Mouse (Mus musculus): ENCODE data around the gene Rrp9.
"Not testable (repeated sequence)": the region's sequence is repeated elsewhere in the genome, so short reads cannot be mapped to it uniquely, and the experiment has no call there.

Rrp9 gene

GRCm38 (mm10) chr9:106473753-106474105 is 2.0 kb upstream of the Rrp9 start:
- DNase-seq (ENCODE audit: low read depth, low spot score) = no peak

- peak; percentile 86 for DNase-seq (ENCODE audit: low read depth, low spot score)
These were observed 1.3 kb upstream of the Rrp9 start for GRCm38 (mm10) chr9:106474456-106474855.

- DNase-seq (ENCODE audit: low read depth, low spot score) = no peak
These were observed 717 bp upstream of the Rrp9 start for GRCm38 (mm10) chr9:106475046-106475445.

GRCm38 (mm10) chr9:106476002-106476923 is 500 bp downstream of the Rrp9 start:
- DNase-seq (ENCODE audit: low read depth, low spot score) = no peak

- DNase-seq (ENCODE audit: low read depth, low spot score) = peak; percentile 100
These were observed 1.2 kb downstream of the Rrp9 start, which contains the start of gene Parp3 for GRCm38 (mm10) chr9:106476924-106477484. Gene Parp3 (minus strand): TSS chr9:106476949.

GRCm38 (mm10) chr9:106477649-106478048 is 1.9 kb downstream of the Rrp9 start:
- DNase-seq (ENCODE audit: low read depth, low spot score) = no peak

- no peak for DNase-seq (ENCODE audit: low read depth, low spot score)
These were observed 2.3 kb downstream of the Rrp9 start for GRCm38 (mm10) chr9:106478101-106478500.

GRCm38 (mm10) chr9:106480541-106480940 is 4.8 kb downstream of the Rrp9 start:
- no peak for DNase-seq (ENCODE audit: low read depth, low spot score)

GRCm38 (mm10) chr9:106481075-106481474 is 5.3 kb downstream of the Rrp9 start:
- DNase-seq (ENCODE audit: low read depth, low spot score) = no peak

- DNase-seq (ENCODE audit: low read depth, low spot score) = no peak
These were observed 5.9 kb downstream of the Rrp9 start for GRCm38 (mm10) chr9:106481676-106482075.

GRCm38 (mm10) chr9:106482578-106483115 is 6.9 kb downstream of the Rrp9 start:
- DNase-seq (ENCODE audit: low read depth, low spot score) = no peak

- DNase-seq (ENCODE audit: low read depth, low spot score) = no peak
These were observed 7.4 kb downstream of the Rrp9 start for GRCm38 (mm10) chr9:106483136-106483535.

- DNase-seq (ENCODE audit: low read depth, low spot score) = no peak
These were observed 7.8 kb downstream of the Rrp9 start for GRCm38 (mm10) chr9:106483606-106484005.

GRCm38 (mm10) chr9:106485076-106485475 is 9.3 kb downstream of the Rrp9 start:
- DNase-seq (ENCODE audit: low read depth, low spot score) = no peak

GRCm38 (mm10) chr9:106487602-106488001 is 11.8 kb downstream of the Rrp9 start:
- not testable (repeated sequence) for DNase-seq (ENCODE audit: low read depth, low spot score)

GRCm38 (mm10) chr9:106499667-106500066 is 23.9 kb downstream of the Rrp9 start, which contains the start of gene Iqcf1:
Gene Iqcf1 (plus strand): TSS chr9:106499967.
- DNase-seq (ENCODE audit: low read depth, low spot score) = no peak

GRCm38 (mm10) chr9:106501846-106502245 is 26.1 kb downstream of the Rrp9 start:
- DNase-seq (ENCODE audit: low read depth, low spot score) = no peak

- DNase-seq (ENCODE audit: low read depth, low spot score) = no peak
These were observed 28.5 kb downstream of the Rrp9 start for GRCm38 (mm10) chr9:106504246-106504645.

GRCm38 (mm10) chr9:106509356-106509755 is 33.6 kb downstream of the Rrp9 start:
- DNase-seq (ENCODE audit: low read depth, low spot score) = no peak

GRCm38 (mm10) chr9:106512729-106513450 is 37.1 kb downstream of the Rrp9 start:
- DNase-seq (ENCODE audit: low read depth, low spot score) = no peak

GRCm38 (mm10) chr9:106513566-106513965 is 37.8 kb downstream of the Rrp9 start:
- no peak for DNase-seq (ENCODE audit: low read depth, low spot score)

- DNase-seq (ENCODE audit: low read depth, low spot score) = no peak
These were observed 38.5 kb downstream of the Rrp9 start, which contains the start of gene Iqcf5 for GRCm38 (mm10) chr9:106514273-106514672. Gene Iqcf5 (plus strand): TSS chr9:106514573.

All from mesoderm, embryonic 11.5 days (tissue).